Mouse (Mus musculus) kidney, adult 2 months (tissue): Measurements from ENCODE around the gene Ifi207. TPM values are rescaled to one million over a fixed set of nuclear protein-coding genes. Genes with fewer than 3 reads are reported as not detected.
"Not testable (repeated sequence)": the region's sequence is repeated elsewhere in the genome, so short reads cannot be mapped to it uniquely, and the experiment has no call there.

ENCODE experiments used
- DNase-seq: peaks from one replicate; pipeline ENCODE4 v3.0.0; 2021
- H3K27ac ChIP-seq: fragments of 200-500 bp; 2 replicates; pipeline ENCODE4 v1.5.1; 2012; ENCODE audit warnings: low read depth, low read length, control low read depth, inconsistent platforms; ENCODE audit not compliant: insufficient read depth
- H3K27me3 ChIP-seq: fragments of 200-500 bp; replicated peaks from 2 replicates; pipeline ENCODE4 v1.6.1; 2012; ENCODE audit warnings: mild to moderate bottlenecking, moderate library complexity, low read length, inconsistent platforms; ENCODE audit not compliant: control insufficient read depth, insufficient read depth
- H3K36me3 ChIP-seq: fragments of 200-500 bp; 2 replicates; pipeline ENCODE4 v1.6.1; 2012; ENCODE audit warnings: mild to moderate bottlenecking, moderate library complexity, low read length, inconsistent platforms; ENCODE audit not compliant: control insufficient read depth, insufficient read depth
- H3K4me1 ChIP-seq: fragments of 200-500 bp; 2 replicates; pipeline ENCODE4 v1.6.1; 2011; ENCODE audit warnings: low read length; ENCODE audit not compliant: control insufficient read depth, insufficient read depth
- H3K4me3 ChIP-seq: fragments of 200-500 bp; 2 replicates; pipeline ENCODE4 v1.5.1; 2011; ENCODE audit warnings: mild to moderate bottlenecking, low read depth, low read length, control low read depth; ENCODE audit not compliant: insufficient read depth
- CTCF ChIP-seq: fragments of 200-500 bp; conservative IDR thresholded peaks from 2 replicates; pipeline ENCODE4 v1.5.1; 2011; ENCODE audit warnings: low read depth, mild to moderate bottlenecking, control low read depth, low read length, moderate library complexity, mixed read lengths; ENCODE audit not compliant: insufficient read depth, insufficient read length
- POLR2A ChIP-seq: fragments of 200-500 bp; IDR thresholded peaks from one replicate; pipeline ENCODE4 v1.6.1; 2011; ENCODE audit warnings: low read depth, low read length, control low read depth
- WGBS: fragments of 180-500 bp; shearing (Covaris S2); methylation state at CpG from one replicate; pipeline ENCODE4 v1.1.7; 2018; 5-methylcytosine and 5-hydroxymethylcytosine counted together
- polyA plus RNA-seq: library from polyadenylated mRNA; depleted of rRNA; stranded (reverse); fragments of >200 nt; gene quantifications from 2 replicates; pipeline ENCODE4 v1.2.3, GENCODE M21; 2012; rRNA removed

Ifi207 gene
- polyA plus RNA-seq: 2.7 and 3.6 TPM in 2 replicates

DNA sequence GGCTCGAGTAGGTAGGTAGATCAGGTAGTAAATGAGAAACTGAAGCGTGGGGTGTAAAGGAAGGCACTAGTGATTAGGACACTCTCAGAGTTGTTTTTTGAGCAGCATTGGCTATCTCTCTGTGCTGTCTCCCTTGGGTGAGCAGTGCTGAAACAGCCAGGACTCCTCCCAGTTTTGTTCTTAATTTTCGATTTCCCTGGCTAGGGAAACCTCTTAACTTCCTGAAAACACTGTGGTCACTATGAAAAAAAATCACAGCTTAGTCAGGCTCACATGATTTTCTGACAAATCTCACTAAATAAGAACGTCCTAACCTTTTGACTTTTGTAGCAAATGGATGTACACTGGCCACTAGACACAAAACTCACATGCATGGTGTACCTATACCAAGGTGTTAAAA lies at the start of gene Ifi207:
Gene Ifi207, minus strand, starts transcription at position 92 of the 400 bp plus-strand sequence.
- peak within 1 kb of the TSS; percentile 68; the same call in 1 of the 2 replicates for H3K27ac ChIP-seq
- 57% methylated on average over 4 of the region's 4 CpGs for WGBS
- no peaks in the 10 kb centered on the region for H3K4me1 ChIP-seq
- no peak for TF ChIP-seq CTCF
- TF ChIP-seq POLR2A: no peak
- H3K27me3 ChIP-seq: no peaks in the 10 kb centered on the region
- H3K4me3 ChIP-seq: peak within 1 kb of the TSS; percentile 42
- peak; percentile 28 for DNase-seq
- no peaks in the 10 kb centered on the region for H3K36me3 ChIP-seq

DNA sequence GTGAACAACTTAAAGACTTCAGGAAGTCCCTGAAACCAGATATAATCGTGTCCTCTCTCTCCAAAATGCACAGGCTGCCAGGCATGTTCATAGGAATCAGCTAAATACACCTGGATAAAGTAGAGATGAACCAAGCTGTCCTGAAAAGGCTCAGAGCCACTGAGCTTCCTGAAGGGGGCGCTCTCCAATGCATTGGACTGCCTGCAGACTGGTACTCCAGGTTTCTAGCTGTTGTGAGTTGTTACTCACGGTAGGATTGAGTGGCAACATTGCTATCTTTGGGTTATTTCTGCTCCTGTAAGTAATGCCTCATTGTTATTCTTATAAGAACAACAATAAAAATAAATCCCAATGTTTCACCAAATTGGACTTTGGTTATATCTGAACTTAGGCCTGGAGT lies 31.9 kb upstream of the Ifi207 start:
- H3K4me1 ChIP-seq, H3K27ac ChIP-seq, H3K4me3 ChIP-seq, H3K36me3 ChIP-seq, DNase-seq, H3K27me3 ChIP-seq: not testable (repeated sequence)
- WGBS: 49% methylated on average over 3 of the region's 3 CpGs

DNA sequence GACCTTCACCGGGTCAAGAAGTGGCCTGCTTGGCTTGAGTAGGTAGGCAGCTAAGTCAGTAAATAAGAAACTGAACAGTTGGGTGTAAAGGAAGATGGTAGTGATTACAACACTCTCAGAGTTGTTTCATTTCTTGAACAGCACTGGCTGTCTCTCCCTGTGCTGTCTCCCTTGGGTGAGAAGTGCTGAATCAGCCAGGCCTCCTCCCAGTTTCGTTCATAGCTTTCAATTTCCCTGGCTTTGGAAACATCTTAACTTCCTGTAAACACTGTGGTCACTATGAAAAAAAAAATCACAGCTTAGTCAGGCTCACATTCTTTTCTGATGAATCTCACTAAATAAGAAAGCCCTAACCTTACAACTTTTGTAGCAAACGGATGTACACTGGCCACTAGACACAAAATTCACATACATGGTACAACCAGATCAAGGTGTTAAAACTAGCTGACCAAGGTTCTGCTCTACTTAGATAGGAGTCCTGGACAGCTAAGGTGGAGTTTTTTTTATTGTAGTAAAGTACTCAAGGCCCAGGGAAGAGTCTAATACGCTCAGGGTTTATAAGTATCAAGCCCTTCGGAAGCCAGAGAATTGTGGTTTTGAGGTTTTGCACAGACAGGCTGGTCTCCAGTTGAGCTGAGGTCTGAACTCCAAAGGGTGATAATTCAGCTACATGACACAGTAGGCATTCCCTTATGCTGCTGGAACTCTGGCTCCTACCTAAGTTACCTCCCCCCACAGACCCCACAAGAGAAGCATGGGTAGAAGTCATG lies 25.5 kb upstream of the Ifi207 start, which contains the start of gene Ifi204:
Gene Ifi204, minus strand, starts transcription at position 96 of the 770 bp plus-strand sequence.
- not testable (repeated sequence) for H3K36me3 ChIP-seq, H3K4me1 ChIP-seq, H3K27me3 ChIP-seq
- peak within 1 kb of the TSS; percentile 68 for H3K27ac ChIP-seq
- peak; percentile 75 for DNase-seq
- peak within 1 kb of the TSS; percentile 22; the same call in 1 of the 2 replicates for H3K4me3 ChIP-seq
- WGBS: 63% methylated on average over 5 of the region's 5 CpGs

DNA sequence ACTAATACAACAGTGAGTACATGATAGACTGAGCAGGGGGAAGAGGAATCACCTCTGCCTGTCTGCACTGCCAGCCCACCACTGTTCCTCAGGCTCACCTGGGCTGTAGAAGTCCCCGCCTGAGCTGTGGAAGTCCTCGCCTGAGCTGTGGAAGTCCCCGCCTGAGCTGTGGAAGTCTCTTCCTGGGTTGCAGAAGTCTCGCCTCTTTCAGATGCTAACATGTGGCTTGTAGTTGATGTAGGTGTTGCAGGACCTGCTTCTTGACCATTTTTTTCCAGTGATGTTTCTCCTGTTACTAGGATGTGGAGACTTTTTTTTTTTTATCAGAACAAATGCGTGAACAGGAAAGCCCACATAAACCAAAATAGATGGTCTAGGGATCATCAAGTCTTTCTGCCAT lies 18.5 kb upstream of the Ifi207 start:
- not testable (repeated sequence) for H3K4me1 ChIP-seq, H3K4me3 ChIP-seq, H3K27me3 ChIP-seq, H3K36me3 ChIP-seq, H3K27ac ChIP-seq, DNase-seq
- 83% methylated on average over 5 of the region's 5 CpGs for WGBS

DNA sequence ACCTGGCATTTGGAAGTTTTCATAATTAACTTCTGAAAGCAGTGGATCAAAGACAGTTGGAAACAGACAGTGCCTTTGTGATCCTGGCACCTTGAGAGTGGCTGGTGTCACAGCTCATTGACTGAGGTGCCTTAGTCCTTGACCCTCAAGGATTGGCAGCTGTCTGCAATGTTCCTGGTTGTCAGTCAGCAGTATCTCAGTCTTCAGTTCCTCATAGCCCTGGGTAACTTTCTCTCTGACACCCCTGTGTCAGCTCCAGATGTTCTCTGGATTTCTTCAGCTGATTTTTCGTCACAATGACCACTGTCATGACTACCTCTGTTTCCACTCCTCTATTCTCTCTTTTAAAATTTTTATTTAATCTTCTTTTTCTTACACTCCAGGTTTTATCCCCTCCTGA lies 715 bp upstream of the Ifi207 start:
- H3K4me3 ChIP-seq: no peak overlapping the region
- no peaks in the 10 kb centered on the region for H3K36me3 ChIP-seq
- DNase-seq: peak; percentile 25
- no peak overlapping the region for H3K27ac ChIP-seq
- no peaks in the 10 kb centered on the region for H3K27me3 ChIP-seq
- no peak for TF ChIP-seq CTCF
- no peak for TF ChIP-seq POLR2A
- 79% methylated on average over 1 of the region's 1 CpGs for WGBS
- H3K4me1 ChIP-seq: no peaks in the 10 kb centered on the region

DNA sequence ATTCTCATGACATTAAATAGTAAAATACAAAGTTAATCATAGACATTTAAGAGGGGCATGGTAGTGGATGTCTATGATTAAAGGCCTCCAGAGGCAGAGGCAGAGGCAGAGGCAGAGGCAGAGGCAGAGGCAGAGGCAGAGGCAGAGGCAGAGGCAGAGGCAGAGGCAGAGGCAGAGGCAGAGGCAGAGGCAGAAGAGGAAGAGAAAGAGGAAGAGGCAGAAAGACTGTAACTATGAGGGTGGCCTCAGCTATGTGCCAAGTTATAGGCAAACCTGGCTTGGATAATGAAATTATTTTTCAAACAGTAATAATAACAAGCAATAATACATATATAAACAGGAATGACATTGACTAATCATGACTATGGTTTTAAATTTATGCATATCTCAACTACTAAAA lies 1.0 kb downstream of the Ifi207 start:
- Histone ChIP-seq H3K4me3 (no peak overlapping the region), H3K27ac (no peak overlapping the region), H3K36me3 (no peaks in the 10 kb centered on the region), H3K4me1 (no peaks in the 10 kb centered on the region), H3K27me3 (no peaks in the 10 kb centered on the region)
- TF ChIP-seq CTCF (no peak), POLR2A (no peak)
- no peak for DNase-seq

DNA sequence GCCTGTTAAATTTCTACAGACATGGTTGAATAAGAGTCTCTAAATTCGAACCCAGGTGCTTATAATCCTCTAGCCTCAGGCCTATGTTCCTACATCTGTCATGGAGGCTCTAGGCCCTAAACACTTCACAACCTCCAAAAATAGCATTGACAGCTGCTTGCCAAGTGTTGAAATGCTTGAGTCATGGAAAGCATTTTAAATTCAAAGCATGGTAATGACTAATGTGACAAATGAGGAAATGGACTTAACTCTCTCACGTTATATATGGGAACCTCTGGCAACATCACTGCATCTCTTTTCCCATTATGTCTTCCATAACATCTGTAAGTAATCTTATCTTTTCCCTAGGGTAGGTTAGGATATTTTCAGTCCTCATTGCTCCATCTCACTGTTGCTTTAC lies 4.6 kb downstream of the Ifi207 start:
- no peak overlapping the region for H3K4me3 ChIP-seq
- no peaks in the 10 kb centered on the region for H3K4me1 ChIP-seq
- no peaks in the 10 kb centered on the region for H3K27me3 ChIP-seq
- 49% methylated on average over 2 of the region's 2 CpGs for WGBS
- no peak overlapping the region for H3K27ac ChIP-seq
- no peaks in the 10 kb centered on the region for H3K36me3 ChIP-seq
- TF ChIP-seq POLR2A: no peak
- no peak for TF ChIP-seq CTCF
- no peak for DNase-seq

DNA sequence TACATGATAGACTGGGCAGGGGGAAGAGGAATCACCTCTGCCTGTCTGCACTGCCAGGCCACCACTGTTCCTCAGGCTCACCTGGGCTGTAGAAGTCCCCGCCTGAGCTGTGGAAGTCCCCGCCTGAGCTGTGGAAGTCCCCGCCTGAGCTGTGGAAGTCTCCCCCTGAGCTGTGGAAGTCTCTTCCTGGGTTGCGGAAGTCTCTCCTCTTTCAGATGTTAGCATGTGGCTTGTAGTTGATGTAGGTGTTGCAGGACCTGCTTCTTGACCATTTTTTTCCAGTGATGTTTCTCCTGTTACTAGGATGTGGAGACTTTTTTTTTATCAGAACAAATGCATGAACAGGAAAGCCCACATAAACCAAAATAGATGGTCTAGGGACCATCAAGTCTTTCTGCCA lies 6.5 kb downstream of the Ifi207 start:
- H3K27ac ChIP-seq, H3K36me3 ChIP-seq, H3K4me3 ChIP-seq, H3K27me3 ChIP-seq, H3K4me1 ChIP-seq, DNase-seq: not testable (repeated sequence)
- 89% methylated on average over 4 of the region's 4 CpGs for whole genome bisulfite sequencing
